Mouse (Mus musculus): ENCODE results near the gene Cubn.

Cubn gene

GRCm38 (mm10) chr2:13480744-13481143 lies 10.9 kb downstream of the Cubn start:
- no peak for DNase-seq

- no peak for DNase-seq
Measured at GRCm38 (mm10) chr2:13479165-13479564, 12.4 kb downstream of the Cubn start.

GRCm38 (mm10) chr2:13470108-13470507 lies 21.5 kb downstream of the Cubn start:
- no peak for DNase-seq

GRCm38 (mm10) chr2:13469641-13470040 lies 22.0 kb downstream of the Cubn start:
- DNase-seq, result no peak

- DNase-seq, result no peak
Measured at GRCm38 (mm10) chr2:13466685-13467084, 24.9 kb downstream of the Cubn start.

GRCm38 (mm10) chr2:13458088-13458487 lies 33.5 kb downstream of the Cubn start:
- no peak for DNase-seq

- no peak for DNase-seq
Measured at GRCm38 (mm10) chr2:13456821-13457220, 34.8 kb downstream of the Cubn start.

GRCm38 (mm10) chr2:13451495-13452491 lies 39.8 kb downstream of the Cubn start:
- no peak for DNase-seq

GRCm38 (mm10) chr2:13450895-13451294 lies 40.7 kb downstream of the Cubn start:
- no peak for DNase-seq

GRCm38 (mm10) chr2:13450470-13450869 lies 41.1 kb downstream of the Cubn start:
- no peak for DNase-seq

- DNase-seq, result no peak
Measured at GRCm38 (mm10) chr2:13445156-13445555, 46.5 kb downstream of the Cubn start.

- no peak for DNase-seq
Measured at GRCm38 (mm10) chr2:13438983-13439382, 52.6 kb downstream of the Cubn start.

GRCm38 (mm10) chr2:13438275-13438845 lies 53.3 kb downstream of the Cubn start:
- no peak for DNase-seq

GRCm38 (mm10) chr2:13432002-13432401 lies 59.6 kb downstream of the Cubn start:
- DNase-seq, result no peak

- peak in 1 of 2 experiments; percentile 35 for DNase-seq
Measured at GRCm38 (mm10) chr2:13421974-13422760, 69.4 kb downstream of the Cubn start.

GRCm38 (mm10) chr2:13416765-13417524 lies 74.7 kb downstream of the Cubn start:
- DNase-seq, result no peak

- DNase-seq, result peak; percentile 57 to 70
Measured at GRCm38 (mm10) chr2:13413520-13414178, 78.0 kb downstream of the Cubn start.

- no peak for DNase-seq
Measured at GRCm38 (mm10) chr2:13410660-13411059, 81.0 kb downstream of the Cubn start.

- DNase-seq, result no peak
Measured at GRCm38 (mm10) chr2:13409767-13410519, 81.7 kb downstream of the Cubn start.

- no peak for DNase-seq
Measured at GRCm38 (mm10) chr2:13408333-13408732, 83.3 kb downstream of the Cubn start.

- DNase-seq, result no peak
Measured at GRCm38 (mm10) chr2:13407698-13408097, 83.9 kb downstream of the Cubn start.

All from kidney, postnatal 25 days (tissue).